Comparison of ENCODE assay signal across 15 mouse cellular contexts in genomic region chr17:44029616-44030015, GRCm38 (mm10). TPM values are rescaled to one million over a fixed set of nuclear protein-coding genes. Genes with fewer than 3 reads are reported as not detected.
DNase-seq lines count a peak whose midpoint lies in the region; ATAC-seq and TF ChIP-seq lines count a peak whose summit lies in the region.
"Had no signal": no experiment of that assay in that cellular context is flagged by ENCODE, and none has a peak within 500 bp of the region (broad histone marks: within the 10 kb centered on the region; RNA-seq: fewer than 3 reads in every experiment).

No protein-coding gene starts in this region.

- TF ChIP-seq CTCF in C2C12 (IDR thresholded peaks at IDR 0.05; ENCODE audit: control insufficient read depth, insufficient read depth, insufficient read length): no peak

- H3K36me3 ChIP-seq in kidney, embryonic 16.5 days (ENCODE audit: insufficient read depth, low read length): no peaks in the 10 kb centered on the region
- no peaks in the 10 kb centered on the region for H3K36me3 ChIP-seq in C2C12 (ENCODE audit: control insufficient read depth, insufficient read depth)
- H3K36me3 ChIP-seq: limb, embryonic 10.5 days had no signal

- no peaks in the 10 kb centered on the region for H3K79me3 ChIP-seq in C2C12 (ENCODE audit: low read depth)

- peaks cover 8% of the 10 kb centered on the region; the same call in 1 of the 2 replicates for H3K4me1 ChIP-seq in kidney, embryonic 16.5 days (ENCODE audit: insufficient read depth, low read length)
- peaks cover 5% of the 10 kb centered on the region; the same call in 1 of the 2 replicates for H3K4me1 ChIP-seq in brown adipose tissue, adult 24 weeks (ENCODE audit: control insufficient read depth, insufficient read depth, insufficient read length, low read length)
- H3K4me1 ChIP-seq: limb, embryonic 10.5 days had no signal

- WGBS in kidney, embryonic 16.5 days: 64% methylated on average over 5 of the region's 5 CpGs

- ATAC-seq in kidney, embryonic 16.5 days (ENCODE audit: low FRiP score, low TSS enrichment): no peak
- ATAC-seq: hindbrain, postnatal 0 days; midbrain, embryonic 16.5 days had no signal

- H3K79me2 ChIP-seq in C2C12 (ENCODE audit: control insufficient read depth, insufficient read depth): no peaks in the 10 kb centered on the region

- no peak overlapping the region for H3K4me3 ChIP-seq in kidney, embryonic 16.5 days (ENCODE audit: low read length)
- no peak overlapping the region for H3K4me3 ChIP-seq in C2C12 (ENCODE audit: insufficient read depth, poor library complexity, severe bottlenecking)
- H3K4me3 ChIP-seq in brown adipose tissue, adult 24 weeks (ENCODE audit: insufficient read depth, low read depth, low read length): no peak overlapping the region
- H3K4me3 ChIP-seq: limb, embryonic 10.5 days had no signal

- no peak overlapping the region for H3K9ac ChIP-seq in kidney, embryonic 16.5 days (replicated peaks; ENCODE audit: low read length)
- H3K9ac ChIP-seq: liver, embryonic 14.5 days had no signal

- H3K27me3 ChIP-seq in kidney, embryonic 16.5 days (ENCODE audit: insufficient read depth, low read length): no peaks in the 10 kb centered on the region
- H3K27me3 ChIP-seq in C2C12 (ENCODE audit: control insufficient read depth, insufficient read depth, insufficient read length): no peaks in the 10 kb centered on the region

- no peak overlapping the region for H3K27ac ChIP-seq in kidney, embryonic 16.5 days (ENCODE audit: low read length)
- H3K27ac ChIP-seq in brown adipose tissue, adult 24 weeks (replicated peaks; ENCODE audit: low read depth, low read length): peak overlapping the region; percentile 94
- H3K27ac ChIP-seq: limb, embryonic 10.5 days; liver, embryonic 14.5 days; macrophage had no signal

- no peak overlapping the region for H3ac ChIP-seq in C2C12 (ENCODE audit: control insufficient read depth, insufficient read length, low read depth)

- peak; percentile 17 for DNase-seq in kidney, adult 9 months
- DNase-seq in skeletal muscle tissue, adult 2 months (ENCODE audit: low read depth, low spot score): peak; percentile 48
- DNase-seq in layer of hippocampus, postnatal 36 days: no peak
- DNase-seq in embryo, embryonic 9.5 days (ENCODE audit: extremely low spot score): no peak
- DNase-seq: cerebellum, adult 9-11 months; gastrocnemius, postnatal 36 days; kidney, adult 8-10 months had no signal

- H3K4me2 ChIP-seq in kidney, embryonic 16.5 days (replicated peaks; ENCODE audit: low read depth, low read length): no peak overlapping the region

- no peaks in the 10 kb centered on the region for H3K9me3 ChIP-seq in kidney, embryonic 16.5 days (ENCODE audit: low read length)
- H3K9me3 ChIP-seq: limb, embryonic 10.5 days had no signal

TF ChIP-seq in C2C12, 6 proteins besides CTCF, POLR2A, EP300 and RAD21:
- TF ChIP-seq MYOG (IDR thresholded peaks at IDR 0.05; ENCODE audit: control insufficient read depth, extremely low read depth, insufficient read length) (no peak), USF1 (IDR thresholded peaks at IDR 0.05; ENCODE audit: low read depth) (peak; percentile 37), MYOD1 (IDR thresholded peaks at IDR 0.05; ENCODE audit: control insufficient read depth, insufficient read length, low read depth) (peak; percentile 50)
TF ChIP-seq in C2C12: peak in this region for 2.

RNA-seq across cellular contexts. Expression of gene Enpp5, which starts 49.0 kb away (rescaled TPM):
- 30.6 and 32.3 TPM in 2 replicates for polyA plus RNA-seq in kidney, embryonic 16.5 days (2015; fragmentation: Nextera tagmentation; extraction: Ambion mirVana)
- 0.34 TPM for polyA plus RNA-seq in C2C12 (2012; fragmentation: generic; extraction: Trizol)
- 44.9 and 46.4 TPM in 2 replicates for polyA plus RNA-seq in brown adipose tissue, adult 24 weeks (2012; ENCODE audit: insufficient read depth, insufficient read length, missing spikeins)
- total RNA-seq in layer of hippocampus, postnatal 36 days (2021): 100 to 1,000 TPM; 149 to 157 TPM

Comparison
In these comparisons a context has a peak if more than half of its experiments do, and no peak if none do; other contexts are left out.
1. DNase-seq: peak in kidney, adult 9 months (single experiment) and skeletal muscle tissue, adult 2 months (single experiment); none in layer of hippocampus, postnatal 36 days (0 of 2) and embryo, embryonic 9.5 days (single experiment).
2. RNA of gene Enpp5, which starts 49.0 kb away (polyA plus RNA-seq): 44.9 to 46.4 TPM in brown adipose tissue, adult 24 weeks and 30.6 to 32.3 TPM in kidney, embryonic 16.5 days; 0.34 TPM in C2C12 (single experiment); every median in the first group is over 10 times any median in the second.